Mouse (Mus musculus) megakaryocyte, embryonic 14.5 days (primary cell): Measurements from ENCODE around the gene Yeats2.

Source experiments
- FLI1 ChIP-seq: IDR thresholded peaks from 2 replicates; pipeline ENCODE4 v1.6.1; 2012; ENCODE audit warnings: low read length, inconsistent platforms, mixed read lengths
- GATA1 ChIP-seq: IDR thresholded peaks from 3 replicates; pipeline ENCODE4 v1.6.1; 2012; ENCODE audit warnings: mixed read lengths, low read length, inconsistent platforms, borderline replicate concordance

GRCm38 (mm10) chr16:20199501-20200201, 58.8 kb downstream of the Yeats2 start:
- no peak for TF ChIP-seq GATA1
- TF ChIP-seq FLI1 = no peak
